Mouse (Mus musculus) liver, embryonic 13.5 days (tissue): ENCODE measurements around the gene Gm13088. TPM values are rescaled to one million over a fixed set of nuclear protein-coding genes. Genes with fewer than 3 reads are reported as not detected.
"Not testable (repeated sequence)": the region's sequence is repeated elsewhere in the genome, so short reads cannot be mapped to it uniquely, and the experiment has no call there.

Source experiments
- ATAC-seq: fragments of 200-750 bp; cut with Nextera tagmentation; 2 replicates; pipeline ENCODE4 v1.8.0; 2017; ENCODE audit warnings: low read depth, mild to moderate bottlenecking, moderate number of reproducible peaks, moderate library complexity
- DNase-seq: peaks from one replicate; pipeline ENCODE4 v3.0.0; 2022
- H3K27ac ChIP-seq: fragments of 300-500 bp; sonication (generic); 2 replicates; pipeline ENCODE4 v1.5.1; 2015; ENCODE audit warnings: moderate library complexity, mild to moderate bottlenecking, inconsistent platforms
- H3K27me3 ChIP-seq: fragments of 300-500 bp; sonication (generic); 2 replicates; pipeline ENCODE4 v1.6.1; 2015; ENCODE audit warnings: mild to moderate bottlenecking, inconsistent platforms
- H3K36me3 ChIP-seq: fragments of 300-500 bp; sonication (generic); 2 replicates; pipeline ENCODE4 v1.6.1; 2015; ENCODE audit warnings: mild to moderate bottlenecking, inconsistent platforms
- H3K4me1 ChIP-seq: fragments of 300-500 bp; sonication (generic); replicated peaks from 2 replicates; pipeline ENCODE4 v1.6.1; 2015; ENCODE audit warnings: inconsistent platforms
- H3K4me2 ChIP-seq: fragments of 300-500 bp; sonication (generic); 2 replicates; pipeline ENCODE4 v1.6.1; 2015; ENCODE audit warnings: inconsistent platforms, mild to moderate bottlenecking, moderate library complexity
- H3K4me3 ChIP-seq: fragments of 300-500 bp; sonication (generic); replicated peaks from 2 replicates; pipeline ENCODE4 v1.5.1; 2015; ENCODE audit warnings: mild to moderate bottlenecking, inconsistent platforms
- H3K9ac ChIP-seq: fragments of 300-500 bp; sonication (generic); 2 replicates; pipeline ENCODE4 v1.6.1; 2015; ENCODE audit warnings: mild to moderate bottlenecking, inconsistent platforms
- H3K9me3 ChIP-seq: fragments of 300-500 bp; sonication (generic); replicated peaks from 2 replicates; pipeline ENCODE4 v1.6.1; 2016; ENCODE audit warnings: inconsistent platforms
- WGBS: fragments of 180-500 bp; shearing (Covaris S2); methylation state at CpG from one replicate; pipeline ENCODE4 v1.1.7; 2015; ENCODE audit not compliant: insufficient replicate concordance; 5-methylcytosine and 5-hydroxymethylcytosine counted together
- polyA plus RNA-seq: library from polyadenylated mRNA; unstranded; fragments of >200 nt; fragmentation: Nextera tagmentation; extraction: Ambion mirVana; gene quantifications from 2 replicates; pipeline ENCODE4 v1.2.1, GENCODE M21; 2015

Gm13088 gene
- polyA plus RNA-seq = not detected in 2 replicates

DNA sequence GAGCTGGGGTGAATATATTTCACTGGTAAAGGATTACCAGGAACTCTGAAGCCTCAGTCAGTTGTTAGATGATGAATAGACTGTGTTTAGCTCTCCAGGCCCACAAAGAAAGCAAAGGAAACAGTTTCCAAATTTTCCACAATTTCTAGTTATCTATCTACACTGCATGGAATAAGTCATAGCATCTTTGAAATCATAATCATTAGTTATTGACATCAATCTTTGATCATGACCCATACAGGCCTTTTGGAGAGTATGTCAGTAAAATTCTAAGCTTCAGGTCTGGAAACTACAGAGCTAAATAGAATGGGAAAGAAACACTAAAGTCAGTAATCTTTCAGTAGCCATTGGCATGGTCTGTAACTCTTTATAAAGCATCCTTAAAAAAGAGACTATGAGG, at the start of gene Gm13088:
Gene Gm13088, minus strand, starts transcription at position 101 of the 400 bp plus-strand sequence.
- not testable (repeated sequence) for DNase-seq, H3K9ac ChIP-seq, H3K36me3 ChIP-seq, ATAC-seq, H3K4me3 ChIP-seq, H3K27ac ChIP-seq, H3K4me2 ChIP-seq, H3K4me1 ChIP-seq, H3K9me3 ChIP-seq, H3K27me3 ChIP-seq

DNA sequence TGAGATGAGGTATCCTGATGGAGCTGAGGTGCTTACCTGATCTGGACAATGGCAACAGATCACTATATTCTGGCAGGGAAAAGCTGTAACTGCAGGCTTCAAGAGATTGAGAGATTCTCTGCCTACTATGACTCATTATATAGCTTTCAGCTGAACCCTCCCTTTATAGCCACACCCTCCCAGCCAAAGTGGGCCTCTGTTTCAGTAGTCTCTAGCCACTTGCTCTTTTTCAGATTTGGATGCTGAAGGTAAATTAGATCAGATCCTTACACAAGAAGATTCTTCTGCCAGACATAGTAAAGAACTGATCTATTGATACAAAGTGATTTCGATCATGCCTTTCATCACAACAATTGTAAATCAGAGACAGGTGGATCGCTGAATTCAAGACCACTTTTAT, 45.6 kb upstream of the Gm13088 start, which contains the start of gene Gm13089:
Gene Gm13089, minus strand, starts transcription at position 101 of the 400 bp plus-strand sequence.
- ATAC-seq = no peak
- 58% methylated on average over 2 of the region's 2 CpGs for WGBS

GRCm38 (mm10) chr4:143618101-143618500, 38.9 kb downstream of the Gm13088 start:
- not testable (repeated sequence) for H3K4me2 ChIP-seq, H3K36me3 ChIP-seq, DNase-seq, H3K4me1 ChIP-seq, H3K9me3 ChIP-seq, H3K27ac ChIP-seq, H3K4me3 ChIP-seq, H3K27me3 ChIP-seq, H3K9ac ChIP-seq, ATAC-seq
- 59% methylated on average over 4 of the region's 4 CpGs for WGBS

More for the DNA sequence above, 45.6 kb upstream of the Gm13088 start, which contains the start of gene Gm13089:
- Histone ChIP-seq H3K4me3 (no peak within 1 kb of the TSS), H3K4me2 (no peak within 1 kb of the TSS), H3K9ac (no peak within 1 kb of the TSS), H3K27ac (no peak within 1 kb of the TSS), H3K9me3 (0 out of 2 replicates have a peak, but pooled peaks cover 3% of the 10 kb centered on the region), H3K36me3 (no peaks in the 10 kb centered on the region), H3K27me3 (no peaks in the 10 kb centered on the region), H3K4me1 (no peaks in the 10 kb centered on the region)
- no peak for DNase-seq

GRCm38 (mm10) chr4:143614703-143615102, 42.3 kb downstream of the Gm13088 start, which contains the start of gene Gm13083:
Gm13083 (plus strand) TSS chr4:143615003.
- not testable (repeated sequence) for H3K4me1 ChIP-seq, H3K9ac ChIP-seq, H3K36me3 ChIP-seq, H3K4me3 ChIP-seq, DNase-seq, ATAC-seq, H3K4me2 ChIP-seq, H3K27me3 ChIP-seq, H3K27ac ChIP-seq, H3K9me3 ChIP-seq

DNA sequence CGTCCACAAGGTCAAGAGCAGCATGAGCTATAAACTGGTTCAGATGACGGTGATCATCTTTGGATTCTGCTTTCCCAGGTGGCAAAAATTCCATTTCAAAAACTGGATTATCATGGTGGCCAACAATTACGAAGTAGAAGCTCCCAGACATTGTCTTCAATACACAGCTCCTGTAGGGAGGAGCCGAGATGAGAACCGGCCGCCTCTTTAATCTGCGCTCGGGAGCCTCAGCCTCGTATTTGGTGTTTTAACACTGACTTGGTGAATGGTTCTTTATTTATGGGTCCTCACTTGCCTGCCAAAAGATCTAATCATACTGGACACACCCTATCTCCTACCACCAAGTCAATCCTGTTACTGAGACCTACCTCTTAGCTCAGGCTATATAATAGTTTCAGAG, 45.1 kb downstream of the Gm13088 start:
- H3K4me3 ChIP-seq, H3K27ac ChIP-seq, H3K4me2 ChIP-seq, H3K9me3 ChIP-seq, H3K36me3 ChIP-seq, H3K4me1 ChIP-seq, H3K9ac ChIP-seq, H3K27me3 ChIP-seq, DNase-seq, ATAC-seq: not testable (repeated sequence)
- WGBS = 68% methylated on average over 9 of the region's 9 CpGs

Other genes starting within 250 kb of the Gm13088 start
- 4.0 and 5.6 TPM in 2 replicates for gene Pramef8, start 244.8 kb downstream of the Gm13088 start, polyA plus RNA-seq
- not detected in 2 replicates for gene Oog4, start 206.9 kb downstream of the Gm13088 start, polyA plus RNA-seq
- not detected in 2 replicates for gene Gm13043, start 145.9 kb downstream of the Gm13088 start, polyA plus RNA-seq
- not detected in 2 replicates for gene Gm13040, start 121.3 kb downstream of the Gm13088 start, polyA plus RNA-seq
- gene BC080695, start 105.5 kb downstream of the Gm13088 start, polyA plus RNA-seq = not detected in 2 replicates
- not detected in 2 replicates for gene Gm13057, start 105.5 kb downstream of the Gm13088 start, polyA plus RNA-seq
- gene Gm13083, start 42.2 kb downstream of the Gm13088 start, polyA plus RNA-seq = not detected in 2 replicates
- not detected in 2 replicates for gene Gm13089, start 45.5 kb upstream of the Gm13088 start, polyA plus RNA-seq
- gene Gm13078, start 62.2 kb upstream of the Gm13088 start, polyA plus RNA-seq = not detected in 2 replicates
- not detected in 2 replicates for gene Gm13023, start 132.1 kb upstream of the Gm13088 start, polyA plus RNA-seq
- not detected in 2 replicates for gene Gm13084, start 158.8 kb upstream of the Gm13088 start, polyA plus RNA-seq
- not detected in 2 replicates for gene Gm13103, start 189.3 kb upstream of the Gm13088 start, polyA plus RNA-seq
- not detected in 2 replicates for gene Pramef6, start 243.1 kb upstream of the Gm13088 start, polyA plus RNA-seq